Mouse (Mus musculus) thymus, postnatal 10 days (tissue): Measurements from ENCODE around the gene Tenm2.

Experiments used
- DNase-seq, 2 experiments: peaks; one replicate each; pipeline ENCODE4 v3.0.0; 2021; ENCODE audit warnings: low spot score in 2 of 2

Gene Tenm2

DNA sequence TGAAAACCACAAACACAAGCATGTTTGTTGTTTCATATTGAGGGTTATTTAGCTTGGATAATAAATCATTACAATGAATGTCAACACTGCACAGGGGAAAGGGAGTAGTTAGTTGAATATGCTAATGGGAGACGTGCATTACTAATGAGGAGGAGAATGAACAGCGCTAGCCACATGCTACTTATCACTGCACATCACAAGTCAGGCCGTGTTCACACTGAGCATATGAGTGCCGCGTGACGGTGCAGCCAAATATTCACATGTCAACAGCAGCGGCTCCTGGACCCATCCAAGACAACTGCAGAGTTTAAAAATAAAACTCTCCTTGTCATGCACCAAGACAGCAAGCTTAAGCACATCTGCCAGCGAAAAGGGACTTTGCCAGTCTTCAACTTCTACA, 753.6 kb downstream of the Tenm2 start:
- DNase-seq: no peak

- no peak for DNase-seq
These were observed 754.2 kb downstream of the Tenm2 start for GRCm38 (mm10) chr11:36481524-36481923.

DNA sequence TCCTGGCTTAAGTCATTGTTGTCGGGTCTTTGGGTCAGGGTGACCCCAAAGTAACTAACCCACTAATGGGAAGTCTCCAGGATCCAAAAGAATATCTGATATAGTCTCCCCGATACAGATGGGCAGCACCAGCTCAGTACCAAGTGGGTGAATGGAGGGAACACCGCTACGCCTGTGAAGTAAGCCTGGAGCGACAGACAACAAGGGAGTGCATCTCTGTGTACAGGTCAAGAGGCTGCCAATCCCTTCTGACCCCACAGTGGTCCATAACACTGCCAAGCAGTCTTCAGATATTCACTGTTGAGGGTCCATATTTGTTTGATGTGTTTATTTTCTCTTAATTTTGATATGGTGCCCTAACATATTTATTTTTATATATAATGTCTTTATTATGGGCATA, 754.7 kb downstream of the Tenm2 start:
- DNase-seq: no peak

DNA sequence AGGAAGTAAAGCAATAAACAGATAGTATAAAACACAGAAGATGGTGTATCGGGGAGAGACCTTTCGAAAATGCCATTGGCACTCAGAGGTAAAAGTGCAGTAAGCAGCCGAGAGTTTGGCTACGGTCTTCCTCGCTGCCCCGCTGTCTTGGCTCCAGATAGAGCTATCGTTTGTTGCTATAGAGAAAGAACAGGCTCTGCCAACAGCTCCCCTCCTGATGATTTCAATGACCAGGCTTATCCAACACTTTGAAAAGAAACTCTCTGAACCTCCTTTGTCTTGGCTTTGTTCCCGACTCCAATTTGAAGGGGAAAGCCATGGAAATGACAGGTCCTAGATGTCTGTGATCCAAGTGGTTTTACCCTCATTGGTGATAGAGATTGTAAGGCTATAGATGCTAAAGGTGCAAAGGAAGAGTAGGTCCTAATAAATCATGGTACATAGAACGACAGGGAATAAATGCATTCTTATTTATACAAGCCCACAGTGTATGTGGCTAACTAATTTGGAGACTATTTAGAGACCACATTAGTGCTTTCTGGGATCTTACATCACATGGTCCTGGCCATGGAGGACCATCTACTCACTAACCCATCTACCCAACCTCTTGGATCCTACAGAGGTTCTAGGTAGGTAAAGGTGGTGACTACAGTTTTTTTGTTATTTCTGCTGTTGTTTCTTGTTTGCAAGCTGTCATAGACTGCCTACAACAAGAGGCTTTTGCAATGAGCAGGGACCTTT, 765.8 kb downstream of the Tenm2 start:
- no peak for DNase-seq

GRCm38 (mm10) chr11:36458451-36458850, 777.3 kb downstream of the Tenm2 start:
- DNase-seq: no peak

DNA sequence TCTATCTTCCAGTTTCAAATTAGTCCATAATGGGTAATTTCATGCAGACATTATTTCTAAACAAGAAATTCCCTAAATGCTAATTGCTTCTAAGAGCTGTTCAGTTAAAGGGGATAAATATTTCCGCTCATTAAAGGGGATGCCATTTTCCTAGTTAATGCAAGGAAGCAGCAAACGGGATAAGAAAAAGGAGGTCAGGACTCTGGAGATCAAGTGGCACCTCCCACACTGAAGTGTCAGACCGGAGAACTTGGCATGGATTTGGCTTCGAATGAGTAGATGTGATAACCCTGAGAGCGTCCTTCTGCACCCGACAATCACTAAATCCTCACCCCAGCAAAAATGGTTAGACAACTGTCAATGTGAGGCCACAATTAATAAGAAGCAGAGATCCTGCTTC, 781.7 kb downstream of the Tenm2 start:
- DNase-seq: no peak

- no peak for DNase-seq
These were observed 783.3 kb downstream of the Tenm2 start for GRCm38 (mm10) chr11:36452436-36452835.

DNA sequence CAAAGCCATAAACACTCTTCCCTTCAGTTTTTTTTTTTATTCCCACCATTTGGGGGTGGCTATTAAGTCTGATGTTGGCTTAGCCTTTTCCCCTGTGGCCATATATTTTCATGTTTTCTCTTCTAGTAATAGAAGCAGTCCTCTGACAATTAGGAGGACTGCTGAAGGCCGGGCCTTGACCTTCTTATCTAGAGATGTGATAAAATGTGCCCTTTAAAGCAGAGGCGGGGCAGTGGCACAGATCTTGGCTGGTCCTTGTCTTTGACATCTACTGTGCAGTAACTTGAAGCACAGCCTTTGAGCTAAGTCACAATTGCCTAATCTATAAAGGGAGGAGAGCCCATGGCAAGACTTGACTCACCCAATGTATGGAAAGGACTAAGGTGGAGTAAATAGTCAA, 789.4 kb downstream of the Tenm2 start:
- DNase-seq: no peak

- no peak for DNase-seq
These were observed 791.9 kb downstream of the Tenm2 start for GRCm38 (mm10) chr11:36443821-36444220.

DNA sequence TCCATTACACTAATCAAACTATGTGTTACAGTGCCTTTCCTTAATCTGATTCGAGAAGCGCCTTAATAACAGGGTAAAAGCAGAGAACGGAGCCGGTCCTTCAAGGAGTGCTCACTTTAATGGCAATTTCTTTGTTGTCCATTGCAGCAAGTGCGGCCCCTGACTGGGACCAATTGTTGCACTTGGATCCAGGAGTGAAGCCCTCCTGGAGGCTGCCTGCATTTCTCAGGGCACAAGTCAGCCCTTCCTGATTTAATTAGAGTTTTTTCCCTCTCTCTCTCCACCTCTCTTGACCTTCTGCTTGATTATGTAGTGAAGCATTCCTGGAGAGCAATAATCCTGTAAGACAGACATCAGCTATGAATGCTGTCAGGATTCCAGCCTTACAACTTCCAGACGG, 794.0 kb downstream of the Tenm2 start:
- DNase-seq: no peak

- DNase-seq: no peak
These were observed 799.5 kb downstream of the Tenm2 start for GRCm38 (mm10) chr11:36436251-36436650.

DNA sequence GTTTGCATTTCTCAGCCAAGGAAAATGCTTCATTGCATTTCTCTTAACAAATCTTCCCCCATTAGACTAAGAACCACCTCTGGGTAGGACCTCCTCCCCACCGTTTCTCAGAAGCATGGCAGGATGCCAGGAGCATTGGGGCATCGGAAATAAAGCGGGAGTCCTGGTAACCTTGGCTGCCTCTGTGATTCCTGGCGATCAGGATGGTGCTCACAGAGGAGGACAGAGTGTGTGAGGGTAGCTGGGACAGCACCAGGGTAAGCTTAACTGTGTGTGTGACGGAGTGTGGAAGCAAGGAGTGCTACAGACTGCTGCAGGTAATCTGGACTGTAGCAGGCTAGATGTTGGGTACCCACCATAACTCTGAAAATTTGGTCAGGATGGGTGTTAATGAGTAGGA, 806.8 kb downstream of the Tenm2 start:
- no peak for DNase-seq

GRCm38 (mm10) chr11:36424959-36425358, 810.8 kb downstream of the Tenm2 start:
- DNase-seq: no peak

DNA sequence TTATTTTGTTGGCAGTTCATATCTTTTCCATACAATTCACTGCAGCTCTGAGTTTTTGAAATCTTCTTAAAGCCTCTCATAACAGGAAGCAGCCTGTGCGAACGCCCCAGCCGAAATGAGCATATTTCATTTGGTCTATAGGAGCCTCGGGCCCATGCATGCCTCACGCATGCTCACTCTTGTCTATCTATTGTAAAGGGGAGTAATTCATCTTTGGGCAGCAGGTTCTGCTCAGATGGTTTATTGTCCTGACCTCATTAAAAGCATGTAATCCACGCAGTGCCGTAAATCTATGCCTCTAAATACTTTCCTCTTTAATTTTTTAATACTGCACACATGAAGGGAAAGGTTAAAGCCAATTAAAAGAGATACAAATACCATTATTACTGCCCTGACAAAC, 815.7 kb downstream of the Tenm2 start:
- no peak for DNase-seq

GRCm38 (mm10) chr11:36415244-36415643, 820.5 kb downstream of the Tenm2 start:
- DNase-seq: no peak

GRCm38 (mm10) chr11:36410881-36411280, 824.9 kb downstream of the Tenm2 start:
- DNase-seq: no peak

DNA sequence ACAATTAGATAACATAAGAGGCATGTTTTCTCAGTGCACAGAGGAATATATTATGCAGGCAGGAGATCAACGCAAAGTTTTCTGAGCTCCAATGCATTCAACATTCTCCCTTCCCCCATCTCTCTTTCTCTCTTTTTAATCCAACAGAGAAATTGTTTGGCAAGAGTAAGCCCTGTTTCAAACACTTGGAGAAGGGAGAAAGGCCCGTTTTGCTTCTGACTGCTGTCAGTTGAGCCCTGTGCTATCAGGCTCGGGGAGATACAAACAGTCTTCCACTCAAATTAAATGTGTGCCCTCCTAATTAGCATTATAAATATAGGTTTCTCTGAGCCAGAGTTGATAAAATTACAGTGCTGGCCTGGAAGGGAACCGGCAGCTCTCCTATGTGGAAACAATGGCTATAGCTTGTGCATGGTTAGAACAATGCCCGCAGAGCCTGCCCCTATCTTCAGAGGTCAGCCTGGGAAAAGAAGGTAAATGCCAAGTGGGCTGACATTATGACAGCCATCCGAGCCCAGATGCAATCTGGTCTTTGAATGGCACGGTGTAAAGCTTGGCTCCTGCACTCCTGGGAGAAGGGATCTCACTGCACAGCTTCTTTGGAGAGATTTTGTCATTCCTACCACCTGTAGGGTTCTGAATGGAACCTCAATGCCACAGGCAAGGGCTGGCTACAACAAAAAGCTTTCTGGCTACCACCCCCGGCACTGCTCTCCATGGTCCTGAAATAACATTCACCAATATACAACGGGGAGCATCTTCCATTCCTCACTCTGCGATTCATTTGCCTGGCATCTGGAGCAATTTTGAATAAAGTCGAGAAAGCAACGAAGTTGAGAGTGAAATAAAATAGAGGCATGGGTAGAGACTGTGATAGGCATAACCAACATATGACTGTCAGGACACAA, 839.7 kb downstream of the Tenm2 start:
- DNase-seq: no peak

DNA sequence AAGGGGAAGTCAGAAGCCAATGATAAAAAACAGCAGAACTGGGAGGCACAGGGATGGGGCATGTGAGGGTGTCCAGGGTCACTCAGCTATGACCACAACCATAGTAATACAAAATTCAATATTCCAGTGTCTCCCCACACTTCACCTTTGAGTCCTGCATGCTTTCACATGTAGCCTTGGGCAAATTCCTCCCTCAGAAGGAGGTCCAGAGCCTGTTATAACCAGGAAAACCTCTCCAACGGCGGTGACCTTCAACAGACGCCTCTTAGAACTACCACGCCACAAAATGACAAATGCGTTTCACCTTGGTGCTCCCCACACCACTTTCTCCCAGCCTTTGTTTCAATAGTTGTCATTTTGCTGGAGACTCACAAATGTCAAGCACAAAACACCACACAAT, 851.1 kb downstream of the Tenm2 start:
- no peak for DNase-seq

GRCm38 (mm10) chr11:36371814-36372213, 864.0 kb downstream of the Tenm2 start:
- no peak for DNase-seq

GRCm38 (mm10) chr11:36365067-36365466, 870.7 kb downstream of the Tenm2 start:
- no peak for DNase-seq

- DNase-seq: no peak
These were observed 871.3 kb downstream of the Tenm2 start for GRCm38 (mm10) chr11:36364441-36364840.

GRCm38 (mm10) chr11:36362514-36362913, 873.2 kb downstream of the Tenm2 start:
- DNase-seq: no peak

- DNase-seq: no peak
These were observed 882.5 kb downstream of the Tenm2 start for GRCm38 (mm10) chr11:36353252-36353651.
